Comparison of ENCODE assay signal across 13 mouse cellular contexts in the genomic region with DNA sequence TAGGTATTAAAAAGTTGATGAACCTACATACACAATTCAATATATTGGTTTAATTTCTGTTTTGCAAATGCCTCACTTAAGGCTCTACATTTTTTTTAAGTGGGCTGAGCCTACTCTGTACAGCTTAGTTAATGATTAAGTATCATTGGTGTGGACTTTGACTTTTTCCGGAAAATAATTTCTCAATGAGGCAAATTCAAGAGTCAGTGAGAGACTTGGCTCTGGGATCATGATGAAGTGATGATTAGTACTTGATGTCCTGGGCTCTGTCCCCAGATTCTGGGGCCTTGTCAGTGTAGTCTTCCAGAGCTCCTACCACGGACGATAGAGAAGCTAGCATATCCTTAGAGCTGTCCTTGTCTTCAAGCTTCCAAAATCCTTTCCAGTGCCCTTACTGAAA. TPM values are rescaled to one million over a fixed set of nuclear protein-coding genes. Genes with fewer than 3 reads are reported as not detected.
"Had no signal": no experiment of that assay in that cellular context is flagged by ENCODE, and none has a peak within 500 bp of the region (broad histone marks: within the 10 kb centered on the region; RNA-seq: fewer than 3 reads in every experiment).

No protein-coding gene starts in this region.

- H3K9me3 ChIP-seq: limb, embryonic 12.5 days; liver, embryonic 12.5 days; midbrain, embryonic 10.5 days; neural tube, embryonic 15.5 days had no signal

- DNase-seq: layer of hippocampus, adult 9-11 months; layer of hippocampus, postnatal 36 days; midbrain, embryonic 14.5 days; right cerebral cortex, adult 18-20 months; right cerebral cortex, postnatal 25 days; thymus, postnatal 36 days had no signal

- H3K4me3 ChIP-seq: limb, embryonic 12.5 days; liver, embryonic 12.5 days; midbrain, embryonic 10.5 days; myocyte; neural tube, embryonic 15.5 days had no signal

- H3K36me3 ChIP-seq: limb, embryonic 12.5 days; liver, embryonic 12.5 days; midbrain, embryonic 10.5 days; neural tube, embryonic 15.5 days had no signal

- H3K27me3 ChIP-seq: limb, embryonic 12.5 days; liver, embryonic 12.5 days; neural tube, embryonic 15.5 days had no signal

- H3K9ac ChIP-seq: limb, embryonic 12.5 days; liver, embryonic 12.5 days; neural tube, embryonic 15.5 days had no signal

- H3K4me1 ChIP-seq: liver, embryonic 12.5 days; neural tube, embryonic 15.5 days had no signal

- ATAC-seq: hindbrain, postnatal 0 days; liver, embryonic 12.5 days had no signal

- H3K4me2 ChIP-seq: limb, embryonic 12.5 days; liver, embryonic 12.5 days; neural tube, embryonic 15.5 days had no signal

- H3K27ac ChIP-seq: hindbrain, postnatal 0 days; kidney, postnatal 0 days; limb, embryonic 12.5 days; liver, embryonic 12.5 days; midbrain, embryonic 10.5 days; neural tube, embryonic 15.5 days had no signal

RNA-seq across cellular contexts. Expression of gene Ptprc, which starts 34.2 kb away (rescaled TPM):
- polyA plus RNA-seq: myocyte had no signal
